Mouse (Mus musculus) heart, embryonic 11.5 days (tissue): ENCODE measurements at regions not wholly inside any gene's neighbourhood (a gene's known extent, or its start where the extent isn't known, plus 50 kb on each side); places are given as distances from the start of the nearest gene placed in this dataset.

ENCODE experiments used
- ATAC-seq: fragments of 200-750 bp; cut with Nextera tagmentation; replicated peaks from 2 replicates; pipeline ENCODE4 v1.8.0; 2017; ENCODE audit warnings: moderate library complexity; ENCODE audit not compliant: insufficient number of reproducible peaks, low FRiP score, low TSS enrichment
- H3K27ac ChIP-seq: fragments of 300-500 bp; sonication (generic); 2 replicates; pipeline ENCODE4 v1.5.1; 2014; ENCODE audit warnings: mild to moderate bottlenecking, low read depth, low read length
- H3K27me3 ChIP-seq: fragments of 300-500 bp; sonication (generic); 2 replicates; pipeline ENCODE4 v1.6.1; 2014; ENCODE audit warnings: mild to moderate bottlenecking, low read length, mixed read lengths; ENCODE audit not compliant: control insufficient read depth, insufficient read depth
- H3K36me3 ChIP-seq: fragments of 300-500 bp; sonication (generic); 2 replicates; pipeline ENCODE4 v1.6.1; 2014; ENCODE audit warnings: mild to moderate bottlenecking, low read length, moderate library complexity, mixed read lengths; ENCODE audit not compliant: control insufficient read depth, insufficient read depth
- H3K4me1 ChIP-seq: fragments of 300-500 bp; sonication (generic); 2 replicates; pipeline ENCODE4 v1.6.1; 2014; ENCODE audit warnings: low read length; ENCODE audit not compliant: control insufficient read depth, insufficient read depth
- H3K4me2 ChIP-seq: fragments of 300-500 bp; sonication (generic); 2 replicates; pipeline ENCODE4 v1.6.1; 2014; ENCODE audit warnings: mild to moderate bottlenecking, moderate library complexity
- H3K4me3 ChIP-seq: fragments of 300-500 bp; sonication (generic); 2 replicates; pipeline ENCODE4 v1.5.1; 2014; ENCODE audit warnings: low read depth, low read length
- H3K9ac ChIP-seq: fragments of 300-500 bp; sonication (generic); 2 replicates; pipeline ENCODE4 v1.6.1; 2014; ENCODE audit warnings: mild to moderate bottlenecking, low read depth, low read length, moderate library complexity
- H3K9me3 ChIP-seq: fragments of 300-500 bp; sonication (generic); replicated peaks from 2 replicates; pipeline ENCODE4 v1.6.1; 2016; ENCODE audit warnings: low read length; ENCODE audit not compliant: control insufficient read depth
- WGBS: fragments of 180-500 bp; shearing (Covaris S2); extraction: QIAGEN DNeasy Blood & Tissue Kit; methylation state at CpG from one replicate; pipeline ENCODE4 v1.1.7; 2014; ENCODE audit not compliant: insufficient replicate concordance; 5-methylcytosine and 5-hydroxymethylcytosine counted together

DNA sequence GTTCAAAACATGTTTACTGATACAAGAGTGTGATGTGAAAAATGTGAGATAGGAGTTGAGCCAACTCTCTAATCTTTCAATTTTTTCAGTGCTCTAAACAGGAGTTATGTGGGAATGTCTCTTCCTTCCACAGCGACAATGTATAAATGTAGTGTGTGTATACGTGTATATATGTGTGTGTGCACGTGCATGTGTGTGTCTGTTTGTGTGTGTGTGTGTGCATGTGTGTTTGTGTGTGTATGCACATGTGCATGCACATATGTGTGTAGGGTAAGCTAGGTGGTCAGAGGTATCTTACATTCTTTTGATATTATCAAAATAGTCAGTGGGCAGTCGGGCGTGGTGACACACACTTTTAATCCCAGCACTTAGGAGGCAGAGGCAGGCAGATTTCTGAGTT, 511.2 kb upstream of the Zic4 start:
- Histone ChIP-seq H3K9ac (no peak overlapping the region), H3K9me3 (no peaks in the 10 kb centered on the region), H3K36me3 (no peaks in the 10 kb centered on the region), H3K4me2 (no peak overlapping the region), H3K27me3 (no peaks in the 10 kb centered on the region), H3K27ac (no peak overlapping the region), H3K4me3 (no peak overlapping the region), H3K4me1 (no peaks in the 10 kb centered on the region)
- WGBS = 75% methylated on average over 5 of the region's 5 CpGs
- ATAC-seq = no peak

DNA sequence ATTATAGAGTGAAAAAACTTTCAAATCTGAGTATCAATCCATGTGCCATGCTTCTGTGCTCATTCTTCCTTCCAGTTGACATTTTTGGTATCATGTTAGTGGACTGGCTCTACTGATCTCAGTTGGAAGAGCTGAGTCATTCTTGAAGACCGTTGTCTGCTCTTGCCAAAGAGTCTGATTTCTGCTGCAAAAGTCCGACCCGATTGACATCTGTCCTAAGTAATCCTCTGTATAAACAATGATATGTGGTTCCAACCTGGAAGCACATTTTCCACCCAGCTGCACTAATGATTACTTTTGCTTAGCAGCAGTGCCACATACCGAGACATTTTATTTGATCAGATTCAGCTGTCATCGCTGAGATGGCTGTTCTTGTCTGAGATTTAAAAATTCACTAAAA, 490.6 kb upstream of the Zic4 start:
- no peaks in the 10 kb centered on the region for H3K36me3 ChIP-seq
- no peaks in the 10 kb centered on the region for H3K9me3 ChIP-seq
- no peak overlapping the region for H3K4me3 ChIP-seq
- no peak overlapping the region for H3K27ac ChIP-seq
- no peaks in the 10 kb centered on the region for H3K27me3 ChIP-seq
- WGBS = 69% methylated on average over 5 of the region's 5 CpGs
- no peak for ATAC-seq
- H3K4me2 ChIP-seq = no peak overlapping the region
- H3K4me1 ChIP-seq = no peaks in the 10 kb centered on the region
- no peak overlapping the region for H3K9ac ChIP-seq

DNA sequence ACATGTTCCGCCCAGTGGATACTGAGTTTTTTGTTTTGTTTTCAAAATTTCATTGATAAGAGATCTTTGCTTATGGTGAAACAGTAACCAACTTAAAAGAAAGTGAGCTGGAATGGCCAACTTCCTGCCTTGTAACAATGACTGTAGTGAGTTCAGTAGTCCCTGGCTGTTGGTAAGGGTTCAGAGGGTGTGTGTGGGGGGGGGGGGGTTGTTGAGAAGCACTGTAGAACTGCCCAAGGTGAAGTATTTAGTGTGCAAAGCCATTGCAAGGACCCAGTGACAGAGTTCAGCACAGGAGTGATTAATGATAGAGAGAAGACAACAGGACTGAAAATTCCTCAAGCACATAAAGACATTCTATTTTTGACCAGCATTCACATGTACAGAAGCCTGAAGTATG, 477.7 kb upstream of the Zic4 start:
- WGBS = 76% methylated on average over 1 of the region's 1 CpGs
- H3K4me3 ChIP-seq = no peak overlapping the region
- H3K27ac ChIP-seq = no peak overlapping the region
- H3K9ac ChIP-seq = no peak overlapping the region
- no peak for ATAC-seq
- H3K36me3 ChIP-seq = no peaks in the 10 kb centered on the region
- no peaks in the 10 kb centered on the region for H3K27me3 ChIP-seq
- no peak overlapping the region for H3K4me2 ChIP-seq
- no peaks in the 10 kb centered on the region for H3K9me3 ChIP-seq
- no peaks in the 10 kb centered on the region for H3K4me1 ChIP-seq

DNA sequence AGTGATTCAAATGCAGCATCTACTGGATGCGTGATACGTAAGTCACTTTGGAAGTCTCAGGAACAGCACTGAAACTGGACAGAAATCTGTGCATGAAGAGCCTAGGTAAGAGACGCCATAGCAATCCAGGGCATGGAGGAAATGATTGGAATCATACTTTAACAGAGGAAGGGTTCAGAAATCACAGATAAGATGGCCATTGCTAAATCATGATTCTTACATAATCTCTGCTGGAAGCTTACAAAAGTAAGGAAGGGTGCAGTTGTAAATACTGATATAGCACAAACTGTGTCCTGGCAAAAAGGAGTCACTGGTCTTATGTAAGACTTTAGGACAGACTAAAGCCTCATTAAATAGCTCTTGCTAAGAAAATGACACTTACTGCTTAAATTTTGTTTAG, 474.8 kb upstream of the Zic4 start:
- no peak for ATAC-seq

DNA sequence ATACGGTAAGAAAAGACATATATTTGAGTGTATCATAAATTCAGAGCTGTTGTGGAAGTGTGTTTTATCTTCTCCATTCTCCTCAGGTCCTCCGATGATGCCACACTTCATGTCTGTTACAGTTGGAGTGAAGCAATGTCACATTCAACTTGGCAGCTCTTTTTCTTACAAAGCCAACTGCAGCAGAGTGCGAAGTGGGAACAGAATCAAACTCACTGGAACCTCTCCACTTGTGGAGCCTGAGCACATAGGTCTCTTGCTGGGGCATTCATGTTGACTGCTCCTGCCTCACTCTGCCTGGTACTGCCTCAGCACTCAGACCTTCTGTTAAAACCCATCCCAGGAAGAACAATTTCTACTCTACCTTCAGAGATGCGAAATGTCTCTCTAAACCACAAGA, 471.4 kb upstream of the Zic4 start:
- WGBS = 80% methylated on average over 4 of the region's 4 CpGs
- H3K4me1 ChIP-seq = no peaks in the 10 kb centered on the region
- ATAC-seq = no peak
- H3K9ac ChIP-seq = no peak overlapping the region
- H3K36me3 ChIP-seq = no peaks in the 10 kb centered on the region
- no peak overlapping the region for H3K27ac ChIP-seq
- no peaks in the 10 kb centered on the region for H3K9me3 ChIP-seq
- H3K27me3 ChIP-seq = no peaks in the 10 kb centered on the region
- H3K4me2 ChIP-seq = no peak overlapping the region
- no peak overlapping the region for H3K4me3 ChIP-seq

More for the DNA sequence above, 474.8 kb upstream of the Zic4 start:
- H3K4me2 ChIP-seq = no peak overlapping the region
- no peaks in the 10 kb centered on the region for H3K36me3 ChIP-seq
- H3K27me3 ChIP-seq = no peaks in the 10 kb centered on the region
- no peaks in the 10 kb centered on the region for H3K4me1 ChIP-seq
- H3K27ac ChIP-seq = no peak overlapping the region
- WGBS = 86% methylated on average over 3 of the region's 3 CpGs
- H3K4me3 ChIP-seq = no peak overlapping the region
- H3K9me3 ChIP-seq = no peaks in the 10 kb centered on the region
- no peak overlapping the region for H3K9ac ChIP-seq

DNA sequence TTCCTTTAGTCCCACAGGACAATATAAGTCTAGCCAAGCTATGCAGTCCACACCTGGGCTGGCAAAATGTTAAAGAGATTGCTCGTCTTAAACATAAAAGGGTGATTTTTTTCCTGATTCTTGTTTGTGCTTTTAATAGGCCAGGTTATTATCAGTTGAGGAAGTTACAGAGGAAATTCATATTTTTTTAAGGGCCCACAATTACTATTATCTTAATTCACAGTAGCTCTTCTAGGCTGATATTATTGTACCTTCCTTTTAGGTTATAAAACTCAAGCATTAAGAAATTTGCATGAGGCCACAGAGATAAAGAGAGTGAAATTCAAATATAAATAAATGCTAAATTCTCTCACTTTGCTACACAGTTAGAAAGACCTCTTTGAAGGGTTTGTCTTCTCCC, 469.4 kb upstream of the Zic4 start:
- no peaks in the 10 kb centered on the region for H3K27me3 ChIP-seq
- ATAC-seq = no peak
- H3K4me1 ChIP-seq = no peaks in the 10 kb centered on the region
- H3K4me3 ChIP-seq = no peak overlapping the region
- no peak overlapping the region for H3K9ac ChIP-seq
- no peaks in the 10 kb centered on the region for H3K9me3 ChIP-seq
- 55% methylated on average over 1 of the region's 1 CpGs for WGBS
- no peak overlapping the region for H3K4me2 ChIP-seq
- H3K27ac ChIP-seq = no peak overlapping the region
- no peaks in the 10 kb centered on the region for H3K36me3 ChIP-seq

DNA sequence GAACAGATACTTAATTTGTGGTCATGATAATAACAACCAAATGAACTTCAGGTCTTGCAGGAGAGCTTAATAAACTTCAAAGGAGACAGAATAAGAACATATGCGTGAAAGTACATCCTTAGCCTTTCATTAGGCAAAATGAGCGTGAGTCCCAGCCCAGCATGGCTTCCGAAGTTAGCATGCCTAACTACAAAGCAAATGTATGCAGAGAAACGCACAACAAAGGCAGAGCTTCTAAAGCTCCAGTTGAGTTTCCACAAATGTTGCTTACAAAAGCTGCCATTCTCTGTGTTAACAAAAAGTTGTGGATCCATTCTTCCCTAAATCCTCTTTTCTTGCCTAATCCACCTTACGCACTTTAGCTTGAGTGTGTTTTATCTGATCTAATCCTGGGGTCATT, 458.7 kb upstream of the Zic4 start:
- Histone ChIP-seq H3K9ac (no peak overlapping the region), H3K4me3 (no peak overlapping the region), H3K9me3 (no peaks in the 10 kb centered on the region), H3K27me3 (no peaks in the 10 kb centered on the region), H3K4me2 (no peak overlapping the region), H3K4me1 (no peaks in the 10 kb centered on the region), H3K36me3 (no peaks in the 10 kb centered on the region), H3K27ac (no peak overlapping the region)
- WGBS = 30% methylated on average over 5 of the region's 5 CpGs
- ATAC-seq = no peak

DNA sequence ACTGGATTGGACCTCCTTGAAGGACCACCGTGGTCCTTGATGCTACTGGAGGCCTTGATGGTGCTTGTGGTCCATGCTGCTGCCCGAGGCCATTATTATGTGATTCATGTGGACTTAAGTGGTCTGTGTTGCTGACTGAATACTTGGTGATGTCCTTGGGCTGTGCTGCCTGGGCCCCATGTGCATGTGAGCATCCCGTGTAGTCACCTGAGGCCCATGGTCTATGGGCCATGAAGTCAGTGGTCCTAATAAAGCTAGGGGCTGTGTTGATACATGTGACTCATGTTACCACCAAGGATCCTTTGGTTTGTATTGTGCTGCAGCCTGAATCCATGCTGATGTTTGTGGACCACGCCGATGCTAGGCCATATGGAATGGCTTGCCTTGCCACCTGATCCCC, 456.1 kb upstream of the Zic4 start:
- Histone ChIP-seq H3K9me3 (no peaks in the 10 kb centered on the region), H3K27me3 (no peaks in the 10 kb centered on the region), H3K9ac (no peak overlapping the region), H3K36me3 (no peaks in the 10 kb centered on the region), H3K27ac (no peak overlapping the region), H3K4me2 (no peak overlapping the region), H3K4me3 (no peak overlapping the region), H3K4me1 (no peaks in the 10 kb centered on the region)
- WGBS = 85% methylated on average over 5 of the region's 5 CpGs
- ATAC-seq = no peak

DNA sequence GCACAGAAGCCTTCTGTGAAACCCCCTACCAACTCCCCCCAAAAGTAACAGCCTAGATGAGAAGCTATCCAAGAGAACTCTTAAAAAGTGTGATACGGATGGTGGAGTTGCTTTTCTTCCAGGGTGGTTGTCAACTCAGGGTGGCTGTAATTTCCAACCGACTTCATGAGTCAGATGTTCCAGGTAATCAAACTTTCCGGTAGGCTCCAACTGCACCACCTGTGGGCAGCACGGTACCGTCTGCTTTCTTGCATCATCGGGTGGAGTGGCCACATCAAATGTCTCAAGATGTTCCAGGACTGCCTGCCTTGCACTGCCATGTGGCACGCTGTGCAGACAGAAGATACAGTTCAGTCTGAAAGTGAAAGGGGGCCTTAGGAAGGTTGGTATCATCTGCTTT, 455.5 kb upstream of the Zic4 start:
- Histone ChIP-seq H3K9me3 (no peaks in the 10 kb centered on the region), H3K27ac (no peak overlapping the region), H3K4me2 (no peak overlapping the region), H3K27me3 (no peaks in the 10 kb centered on the region), H3K4me1 (no peaks in the 10 kb centered on the region), H3K9ac (no peak overlapping the region), H3K4me3 (no peak overlapping the region), H3K36me3 (no peaks in the 10 kb centered on the region)
- no peak for ATAC-seq
- 83% methylated on average over 7 of the region's 7 CpGs for WGBS
